ENCODE assay signal across 9 mouse cellular contexts in genomic region chr12:117196721-117197425, GRCm38 (mm10).
DNase-seq lines count a peak whose midpoint lies in the region; ATAC-seq and TF ChIP-seq lines count a peak whose summit lies in the region.
"Had no signal": no experiment of that assay in that cellular context is flagged by ENCODE, and none has a peak within 500 bp of the region (broad histone marks: within the 10 kb centered on the region; RNA-seq: fewer than 3 reads in every experiment).

No protein-coding gene starts in this region.

- ATAC-seq in limb, embryonic 11.5 days (ENCODE audit: insufficient number of reproducible peaks, low FRiP score, low TSS enrichment, low read depth), result 0 out of 2 replicates have a peak, but pooled peaks have one; percentile 35
- ATAC-seq: Patski had no signal

- H3K4me3 ChIP-seq in cortical plate, adult 2 months (ENCODE audit: insufficient read depth, low read length), result no peak overlapping the region
- H3K4me3 ChIP-seq in hindbrain, embryonic 10.5 days, result peak overlapping the region; percentile 20; the same call in 1 of the 2 replicates
- no peak overlapping the region for H3K4me3 ChIP-seq in limb, embryonic 11.5 days (ENCODE audit: low read depth, low read length)
- no peak overlapping the region for H3K4me3 ChIP-seq in heart, adult 2 months

- 6% methylated on average over 12 of the region's 12 CpGs for WGBS in hindbrain, embryonic 10.5 days
- 15% methylated on average over 12 of the region's 12 CpGs for whole genome bisulfite sequencing in limb, embryonic 11.5 days
- 22% methylated on average over 12 of the region's 12 CpGs for WGBS in heart, adult 2 months

- intact Hi-C loops in heart, adult 2 months (cut with DNase I), result no loop called here

- no peaks in the 10 kb centered on the region for H3K9me3 ChIP-seq in hindbrain, embryonic 10.5 days
- H3K9me3 ChIP-seq in limb, embryonic 11.5 days (ENCODE audit: control insufficient read depth, low read length), result no peaks in the 10 kb centered on the region

- TF ChIP-seq EP300 in heart, adult 2 months (IDR thresholded peaks at IDR 0.05; ENCODE audit: insufficient read depth, low read depth, low read length), result no peak

- H3K4me1 ChIP-seq in cortical plate, adult 2 months (ENCODE audit: control insufficient read depth, insufficient read depth, low read length), result peaks cover 16% of the 10 kb centered on the region
- peaks cover 97% of the 10 kb centered on the region for H3K4me1 ChIP-seq in hindbrain, embryonic 10.5 days (replicated peaks)
- H3K4me1 ChIP-seq in limb, embryonic 11.5 days (ENCODE audit: control insufficient read depth, insufficient read depth, low read length), result peaks cover 9% of the 10 kb centered on the region
- H3K4me1 ChIP-seq in heart, adult 2 months (ENCODE audit: control insufficient read depth, insufficient read depth, low read length), result peaks cover 1% of the 10 kb centered on the region; the same call in 1 of the 2 replicates

- H3K27ac ChIP-seq in cortical plate, adult 2 months (ENCODE audit: insufficient read depth, low read length), result peak overlapping the region; percentile 85
- H3K27ac ChIP-seq in hindbrain, embryonic 10.5 days, result peak overlapping the region; percentile 75
- no peak overlapping the region for H3K27ac ChIP-seq in limb, embryonic 11.5 days (replicated peaks; ENCODE audit: low read depth, low read length)
- no peak overlapping the region for H3K27ac ChIP-seq in heart, adult 2 months

- no peak for TF ChIP-seq CTCF in cortical plate, adult 2 months (IDR thresholded peaks at IDR 0.05; ENCODE audit: extremely low read depth, insufficient read depth, low read length)
- no peak for TF ChIP-seq CTCF in heart, adult 2 months (IDR thresholded peaks at IDR 0.05)

- peak; percentile 52 for DNase-seq in ES-CJ7 (ENCODE audit: low read depth, low spot score)
- DNase-seq in hindbrain, embryonic 10.5 days (ENCODE audit: low spot score), result peak; percentile 76
- peak; percentile 59 for DNase-seq in limb, embryonic 11.5 days (ENCODE audit: low spot score)
- peak; percentile 68 for DNase-seq in right cerebral cortex, postnatal 25 days
- DNase-seq in B cell, adult 2 months, result no peak
- no peak for DNase-seq in heart, adult 2 months
- DNase-seq in spleen, postnatal 36 days (ENCODE audit: low spot score in 2 of 2), result no peak

- H3K79me2 ChIP-seq in heart, adult 2 months (replicated peaks; ENCODE audit: control insufficient read depth, insufficient read depth, low read length), result no peaks in the 10 kb centered on the region

- H3K36me3 ChIP-seq in hindbrain, embryonic 10.5 days, result peaks cover 56% of the 10 kb centered on the region
- H3K36me3 ChIP-seq in limb, embryonic 11.5 days (ENCODE audit: control insufficient read depth, insufficient read depth, low read length), result no peaks in the 10 kb centered on the region
- no peaks in the 10 kb centered on the region for H3K36me3 ChIP-seq in heart, adult 2 months (ENCODE audit: control insufficient read depth, insufficient read depth, low read length)

- TF ChIP-seq POLR2A in cortical plate, adult 2 months (IDR thresholded peaks at IDR 0.05; ENCODE audit: extremely low read depth, insufficient read depth, low read length), result peak; percentile 55
- no peak for TF ChIP-seq POLR2A in heart, adult 2 months (IDR thresholded peaks at IDR 0.05; ENCODE audit: insufficient read depth, low read depth, low read length)

- peak overlapping the region; percentile 15; the same call in 1 of the 2 replicates for H3K4me2 ChIP-seq in limb, embryonic 11.5 days (ENCODE audit: low read depth, severe bottlenecking)

- H3K27me3 ChIP-seq in hindbrain, embryonic 10.5 days (ENCODE audit: insufficient read depth, poor library complexity, severe bottlenecking), result no peaks in the 10 kb centered on the region
- H3K27me3 ChIP-seq in limb, embryonic 11.5 days (ENCODE audit: control insufficient read depth, insufficient read depth, low read length), result no peaks in the 10 kb centered on the region
- H3K27me3 ChIP-seq in heart, adult 2 months (ENCODE audit: control insufficient read depth, insufficient read depth, low read length), result no peaks in the 10 kb centered on the region

- no peak overlapping the region for H3K9ac ChIP-seq in limb, embryonic 11.5 days (ENCODE audit: low read length)
- no peak overlapping the region for H3K9ac ChIP-seq in heart, adult 2 months (ENCODE audit: low read depth, low read length)

Comparison
In these comparisons a context has a peak if more than half of its experiments do, and no peak if none do; other contexts are left out.
1. DNase-seq: peak in ES-CJ7 (single experiment), hindbrain, embryonic 10.5 days (single experiment), limb, embryonic 11.5 days (single experiment) and right cerebral cortex, postnatal 25 days (single experiment); none in B cell, adult 2 months (0 of 2), heart, adult 2 months (0 of 2) and spleen, postnatal 36 days (0 of 2).
2. H3K27ac ChIP-seq: peak in cortical plate, adult 2 months (single experiment) and hindbrain, embryonic 10.5 days (single experiment); none in limb, embryonic 11.5 days (single experiment) and heart, adult 2 months (single experiment).